ENCODE assay signal across 14 mouse cellular contexts in the genomic region with DNA sequence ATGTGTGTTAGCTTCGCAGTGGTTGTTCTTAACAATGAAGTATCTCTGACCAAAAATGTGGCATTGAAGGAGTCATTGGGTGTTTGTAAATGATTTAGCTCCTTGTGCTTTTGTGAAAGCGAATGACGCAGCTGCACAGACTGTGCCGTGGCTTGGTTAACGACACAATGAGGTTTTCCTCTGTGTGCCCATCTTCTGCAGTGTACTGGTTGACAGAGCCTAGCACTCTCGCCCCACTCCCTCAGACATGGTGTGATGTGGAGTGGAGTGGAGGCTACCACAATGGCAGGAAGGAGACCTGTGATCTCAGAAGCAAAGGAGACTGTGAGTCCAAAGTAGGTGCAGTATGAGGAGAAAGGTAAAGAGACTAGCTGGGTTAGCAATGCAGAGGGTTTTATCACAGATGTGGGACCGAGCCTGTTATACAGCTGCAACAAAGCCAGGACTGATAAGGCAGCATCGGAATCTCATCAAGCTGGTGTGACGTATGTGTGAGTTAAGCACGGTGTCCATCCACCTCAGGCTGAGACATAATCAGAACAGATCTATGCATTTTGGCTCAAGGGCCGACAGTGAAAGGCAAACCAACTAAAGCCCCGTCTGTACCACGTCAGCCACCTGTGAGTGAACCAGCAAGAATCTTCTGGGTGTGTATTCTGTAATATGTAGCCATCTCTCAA.
DNase-seq lines count a peak whose midpoint lies in the region; ATAC-seq lines count a peak whose summit lies in the region.
"Had no signal": no experiment of that assay in that cellular context is flagged by ENCODE, and none has a peak within 500 bp of the region (broad histone marks: within the 10 kb centered on the region; RNA-seq: fewer than 3 reads in every experiment).

No protein-coding gene starts in this region.

- no peak for DNase-seq in kidney, postnatal 14 days
- DNase-seq in forebrain, embryonic 11.5 days (ENCODE audit: low spot score): no peak
- no peak for DNase-seq in urinary bladder, postnatal 36 days (ENCODE audit: low spot score in 2 of 2)
- DNase-seq in heart, postnatal 14 days: no peak
- no peak for DNase-seq in left cerebral cortex, adult 9 months (ENCODE audit: low spot score in 2 of 2)
- DNase-seq: cerebellum, adult 9-10 months; liver, postnatal 0 days; thymus, adult 2 months had no signal

- H3K9ac ChIP-seq in kidney, embryonic 14.5 days (ENCODE audit: low read depth, low read length): no peak overlapping the region
- H3K9ac ChIP-seq in forebrain, embryonic 11.5 days (ENCODE audit: low read length): no peak overlapping the region
- H3K9ac ChIP-seq in hindbrain, embryonic 16.5 days (ENCODE audit: low read depth, low read length): peak overlapping the region; percentile 35
- no peak overlapping the region for H3K9ac ChIP-seq in midbrain, embryonic 15.5 days
- H3K9ac ChIP-seq: embryonic facial prominence, embryonic 12.5 days; liver, postnatal 0 days had no signal

- H3K27me3 ChIP-seq in kidney, embryonic 14.5 days (ENCODE audit: control insufficient read depth, insufficient read depth, low read length): no peaks in the 10 kb centered on the region
- H3K27me3 ChIP-seq in forebrain, embryonic 11.5 days (ENCODE audit: control insufficient read depth, insufficient read depth, low read length): no peaks in the 10 kb centered on the region
- H3K27me3 ChIP-seq in hindbrain, embryonic 16.5 days (replicated peaks; ENCODE audit: control insufficient read depth, insufficient read depth, low read length): no peaks in the 10 kb centered on the region
- H3K27me3 ChIP-seq in midbrain, embryonic 15.5 days (replicated peaks): no peaks in the 10 kb centered on the region
- H3K27me3 ChIP-seq: embryonic facial prominence, embryonic 12.5 days had no signal

- H3K9me3 ChIP-seq in kidney, embryonic 14.5 days (ENCODE audit: control insufficient read depth, low read length): no peaks in the 10 kb centered on the region
- no peaks in the 10 kb centered on the region for H3K9me3 ChIP-seq in forebrain, embryonic 11.5 days (ENCODE audit: control insufficient read depth, low read length)
- H3K9me3 ChIP-seq in hindbrain, embryonic 16.5 days (ENCODE audit: control insufficient read depth, low read length): no peaks in the 10 kb centered on the region
- no peaks in the 10 kb centered on the region for H3K9me3 ChIP-seq in midbrain, embryonic 15.5 days
- H3K9me3 ChIP-seq: embryonic facial prominence, embryonic 12.5 days had no signal

- H3K4me3 ChIP-seq in kidney, embryonic 14.5 days (ENCODE audit: low read length): no peak overlapping the region
- no peak overlapping the region for H3K4me3 ChIP-seq in forebrain, embryonic 11.5 days (ENCODE audit: low read depth, low read length)
- H3K4me3 ChIP-seq in hindbrain, embryonic 16.5 days (ENCODE audit: low read length): no peak overlapping the region
- no peak overlapping the region for H3K4me3 ChIP-seq in midbrain, embryonic 15.5 days
- H3K4me3 ChIP-seq: embryonic facial prominence, embryonic 12.5 days; layer of hippocampus, adult 2 months had no signal

- H3K27ac ChIP-seq in kidney, embryonic 14.5 days (ENCODE audit: low read depth, low read length): no peak overlapping the region
- no peak overlapping the region for H3K27ac ChIP-seq in forebrain, embryonic 11.5 days (ENCODE audit: low read depth, low read length)
- H3K27ac ChIP-seq in hindbrain, embryonic 16.5 days (ENCODE audit: low read depth, low read length): peak overlapping the region; percentile 79
- peak overlapping the region; percentile 67 for H3K27ac ChIP-seq in midbrain, embryonic 15.5 days
- H3K27ac ChIP-seq: embryonic facial prominence, embryonic 12.5 days; layer of hippocampus, adult 2 months; macrophage had no signal

- peaks cover 6% of the 10 kb centered on the region; the same call in 1 of the 2 replicates for H3K4me1 ChIP-seq in kidney, embryonic 14.5 days (ENCODE audit: control insufficient read depth, insufficient read depth, low read length)
- H3K4me1 ChIP-seq in forebrain, embryonic 11.5 days (replicated peaks; ENCODE audit: control insufficient read depth, insufficient read depth, low read length): no peaks in the 10 kb centered on the region; the same call in 1 of the 2 replicates
- H3K4me1 ChIP-seq in hindbrain, embryonic 16.5 days (ENCODE audit: control insufficient read depth, insufficient read depth, low read depth, low read length): peaks cover 10% of the 10 kb centered on the region
- H3K4me1 ChIP-seq in midbrain, embryonic 15.5 days: peaks cover 33% of the 10 kb centered on the region

- 54% methylated on average over 13 of the region's 13 CpGs for WGBS in kidney, embryonic 14.5 days
- 67% methylated on average over 13 of the region's 13 CpGs for WGBS in forebrain, embryonic 11.5 days
- WGBS in hindbrain, embryonic 16.5 days: 54% methylated on average over 13 of the region's 13 CpGs
- 56% methylated on average over 13 of the region's 13 CpGs for WGBS in midbrain, embryonic 15.5 days

- no peaks in the 10 kb centered on the region for H3K36me3 ChIP-seq in kidney, embryonic 14.5 days (ENCODE audit: control insufficient read depth, insufficient read depth, low read length)
- H3K36me3 ChIP-seq in forebrain, embryonic 11.5 days (ENCODE audit: control insufficient read depth, insufficient read depth, low read length): no peaks in the 10 kb centered on the region
- H3K36me3 ChIP-seq in hindbrain, embryonic 16.5 days (ENCODE audit: control insufficient read depth, insufficient read depth, low read length): no peaks in the 10 kb centered on the region
- no peaks in the 10 kb centered on the region for H3K36me3 ChIP-seq in midbrain, embryonic 15.5 days (replicated peaks)
- H3K36me3 ChIP-seq: embryonic facial prominence, embryonic 12.5 days had no signal

- H3K4me2 ChIP-seq in kidney, embryonic 14.5 days (replicated peaks; ENCODE audit: low read depth, low read length): no peak overlapping the region
- peak overlapping the region; percentile 11; the same call in 1 of the 2 replicates for H3K4me2 ChIP-seq in forebrain, embryonic 11.5 days (ENCODE audit: low read depth, low read length, severe bottlenecking)
- peak overlapping the region; percentile 13 for H3K4me2 ChIP-seq in hindbrain, embryonic 16.5 days (ENCODE audit: low read length)
- H3K4me2 ChIP-seq in midbrain, embryonic 15.5 days: no peak overlapping the region
- H3K4me2 ChIP-seq: embryonic facial prominence, embryonic 12.5 days had no signal

- peak; percentile 26; the same call in 1 of the 2 replicates for ATAC-seq in kidney, embryonic 14.5 days (ENCODE audit: low FRiP score, low TSS enrichment)
- ATAC-seq in forebrain, embryonic 11.5 days (replicated peaks; ENCODE audit: low FRiP score): peak; percentile 51
- peak; percentile 79 for ATAC-seq in hindbrain, embryonic 16.5 days
- peak; percentile 80 for ATAC-seq in midbrain, embryonic 15.5 days (replicated peaks)
- ATAC-seq: liver, postnatal 0 days had no signal

- intact Hi-C loops in heart, postnatal 14 days (cut with DNase I): no loop called here

Comparison
In these comparisons a context has a peak if more than half of its experiments do, and no peak if none do; other contexts are left out.
1. ATAC-seq: peak in every context shown above with its lines; median percentile 80 in midbrain, embryonic 15.5 days; 79 in hindbrain, embryonic 16.5 days; 51 in forebrain, embryonic 11.5 days; 26 in kidney, embryonic 14.5 days.
2. H3K27ac ChIP-seq: peak in hindbrain, embryonic 16.5 days (single experiment) and midbrain, embryonic 15.5 days (single experiment); none in kidney, embryonic 14.5 days (single experiment) and forebrain, embryonic 11.5 days (single experiment).
3. H3K4me2 ChIP-seq: peak in forebrain, embryonic 11.5 days (single experiment) and hindbrain, embryonic 16.5 days (single experiment); none in kidney, embryonic 14.5 days (single experiment) and midbrain, embryonic 15.5 days (single experiment).